ENCODE assay signal across 23 mouse cellular contexts in genomic region chr15:10720671-10721070, GRCm38 (mm10). TPM values are rescaled to one million over a fixed set of nuclear protein-coding genes. Genes with fewer than 3 reads are reported as not detected.
A peak's percentile ranks its signal among the peaks of the same experiment; 100 is the strongest.
DNase-seq lines count a peak whose midpoint lies in the region; ATAC-seq and TF ChIP-seq lines count a peak whose summit lies in the region.
"Had no signal": no experiment of that assay in that cellular context is flagged by ENCODE, and none has a peak within 500 bp of the region (broad histone marks: within the 10 kb centered on the region; RNA-seq: fewer than 3 reads in every experiment).

No protein-coding gene starts in this region.

- no peak for TF ChIP-seq CTCF in kidney, postnatal 0 days (IDR thresholded peaks at IDR 0.05; ENCODE audit: low read depth)
- TF ChIP-seq CTCF in midbrain, postnatal 0 days (IDR thresholded peaks at IDR 0.05), result no peak
- no peak for TF ChIP-seq CTCF in stomach, postnatal 0 days (IDR thresholded peaks at IDR 0.05; ENCODE audit: low read depth)

- DNase-seq in kidney, postnatal 0 days (ENCODE audit: low spot score), result no peak
- DNase-seq in kidney, adult 18-20 months, result no peak
- peak; percentile 69 for DNase-seq in midbrain, embryonic 11.5 days (ENCODE audit: low spot score, missing footprints)
- no peak for DNase-seq in midbrain, postnatal 0 days (ENCODE audit: low spot score)
- DNase-seq in stomach, postnatal 0 days (ENCODE audit: low spot score), result no peak
- no peak for DNase-seq in thymus, postnatal 10 days (ENCODE audit: low spot score in 2 of 2)
- DNase-seq: adrenal gland, adult 8-10 months; cerebellum, postnatal 10 days; gastrocnemius, postnatal 14 days; heart, postnatal 4 days; right cerebral cortex, postnatal 14 days; spleen, adult 18-20 months; thymus, postnatal 25 days had no signal

- 34% methylated on average over 8 of the region's 8 CpGs for WGBS in kidney, postnatal 0 days
- WGBS in midbrain, embryonic 11.5 days, result 82% methylated on average over 8 of the region's 8 CpGs
- WGBS in midbrain, postnatal 0 days, result 63% methylated on average over 8 of the region's 8 CpGs
- 53% methylated on average over 8 of the region's 8 CpGs for WGBS in embryonic facial prominence, embryonic 13.5 days
- WGBS in stomach, postnatal 0 days, result 55% methylated on average over 8 of the region's 8 CpGs

- H3K9ac ChIP-seq in kidney, postnatal 0 days (ENCODE audit: low read depth, low read length), result no peak overlapping the region
- no peak overlapping the region for H3K9ac ChIP-seq in midbrain, embryonic 11.5 days (ENCODE audit: low read length)
- H3K9ac ChIP-seq in midbrain, postnatal 0 days (replicated peaks; ENCODE audit: low read length, poor library complexity, severe bottlenecking), result no peak overlapping the region
- no peak overlapping the region for H3K9ac ChIP-seq in embryonic facial prominence, embryonic 13.5 days
- no peak overlapping the region for H3K9ac ChIP-seq in stomach, postnatal 0 days (ENCODE audit: low read length)
- H3K9ac ChIP-seq: forebrain, embryonic 13.5 days; heart, embryonic 15.5 days; limb, embryonic 12.5 days; liver, embryonic 14.5 days; midbrain, embryonic 12.5 days; neural tube, embryonic 13.5 days had no signal

- H3K27me3 ChIP-seq in kidney, postnatal 0 days (ENCODE audit: insufficient read depth, low read length), result no peaks in the 10 kb centered on the region
- H3K27me3 ChIP-seq in midbrain, embryonic 11.5 days (ENCODE audit: control insufficient read depth, insufficient read depth, low read length), result no peaks in the 10 kb centered on the region
- no peaks in the 10 kb centered on the region for H3K27me3 ChIP-seq in midbrain, postnatal 0 days (ENCODE audit: insufficient read depth, low read length)
- no peaks in the 10 kb centered on the region for H3K27me3 ChIP-seq in embryonic facial prominence, embryonic 13.5 days
- no peaks in the 10 kb centered on the region for H3K27me3 ChIP-seq in stomach, postnatal 0 days (ENCODE audit: control insufficient read depth, insufficient read depth, low read length)
- H3K27me3 ChIP-seq: limb, embryonic 12.5 days; midbrain, embryonic 12.5 days; neural tube, embryonic 13.5 days had no signal

- ATAC-seq in kidney, postnatal 0 days (replicated peaks; ENCODE audit: low FRiP score, low read depth), result no peak
- no peak for ATAC-seq in midbrain, embryonic 11.5 days (ENCODE audit: low FRiP score)
- ATAC-seq in midbrain, postnatal 0 days (ENCODE audit: low FRiP score), result no peak
- ATAC-seq in embryonic facial prominence, embryonic 13.5 days (ENCODE audit: insufficient number of reproducible peaks, insufficient read depth, low FRiP score, low TSS enrichment, low read depth), result no peak
- ATAC-seq in stomach, postnatal 0 days (ENCODE audit: low FRiP score, low TSS enrichment), result no peak
- ATAC-seq: forebrain, embryonic 13.5 days; hindbrain, embryonic 16.5 days; intestine, postnatal 0 days had no signal

- H3K9me3 ChIP-seq in kidney, postnatal 0 days (replicated peaks; ENCODE audit: low read length), result no peaks in the 10 kb centered on the region
- H3K9me3 ChIP-seq in midbrain, embryonic 11.5 days (ENCODE audit: control insufficient read depth, low read length), result no peaks in the 10 kb centered on the region; the same call in 1 of the 2 replicates
- no peaks in the 10 kb centered on the region for H3K9me3 ChIP-seq in midbrain, postnatal 0 days (ENCODE audit: low read length)
- H3K9me3 ChIP-seq in embryonic facial prominence, embryonic 13.5 days, result peaks cover 5% of the 10 kb centered on the region; the same call in 1 of the 2 replicates
- 0 out of 2 replicates have a peak, but pooled peaks cover 3% of the 10 kb centered on the region for H3K9me3 ChIP-seq in stomach, postnatal 0 days (ENCODE audit: control insufficient read depth, low read length)
- H3K9me3 ChIP-seq: forebrain, embryonic 13.5 days; heart, embryonic 15.5 days; midbrain, embryonic 12.5 days; neural tube, embryonic 13.5 days had no signal

- no peaks in the 10 kb centered on the region for H3K36me3 ChIP-seq in kidney, postnatal 0 days (ENCODE audit: insufficient read depth, low read length)
- no peaks in the 10 kb centered on the region for H3K36me3 ChIP-seq in midbrain, embryonic 11.5 days (ENCODE audit: control insufficient read depth, insufficient read depth, low read length)
- H3K36me3 ChIP-seq in midbrain, postnatal 0 days (ENCODE audit: insufficient read depth, low read length), result no peaks in the 10 kb centered on the region
- H3K36me3 ChIP-seq in embryonic facial prominence, embryonic 13.5 days, result peaks cover 6% of the 10 kb centered on the region; the same call in 1 of the 2 replicates
- no peaks in the 10 kb centered on the region for H3K36me3 ChIP-seq in stomach, postnatal 0 days (ENCODE audit: control insufficient read depth, insufficient read depth, low read length)
- H3K36me3 ChIP-seq: heart, embryonic 15.5 days; midbrain, embryonic 12.5 days; neural tube, embryonic 13.5 days had no signal

- H3K4me2 ChIP-seq in kidney, postnatal 0 days (ENCODE audit: low read length), result no peak overlapping the region
- no peak overlapping the region for H3K4me2 ChIP-seq in midbrain, embryonic 11.5 days
- H3K4me2 ChIP-seq in midbrain, postnatal 0 days (ENCODE audit: low read depth, low read length, poor library complexity, severe bottlenecking), result no peak overlapping the region
- no peak overlapping the region for H3K4me2 ChIP-seq in embryonic facial prominence, embryonic 13.5 days
- H3K4me2 ChIP-seq in stomach, postnatal 0 days (replicated peaks; ENCODE audit: low read depth), result no peak overlapping the region
- H3K4me2 ChIP-seq: forebrain, embryonic 13.5 days; heart, embryonic 15.5 days; limb, embryonic 12.5 days; midbrain, embryonic 12.5 days; neural tube, embryonic 13.5 days had no signal

- no peak for TF ChIP-seq EP300 in stomach, postnatal 0 days (optimal IDR thresholded peaks at IDR 0.05)

- H3K27ac ChIP-seq in kidney, postnatal 0 days, result peak overlapping the region; percentile 44; the same call in 1 of the 2 replicates
- H3K27ac ChIP-seq in midbrain, embryonic 11.5 days (ENCODE audit: low read depth, low read length), result no peak overlapping the region
- no peak overlapping the region for H3K27ac ChIP-seq in midbrain, postnatal 0 days (ENCODE audit: low read depth, low read length)
- H3K27ac ChIP-seq in embryonic facial prominence, embryonic 13.5 days, result peak overlapping the region; percentile 36
- peak overlapping the region; percentile 24; the same call in 1 of the 2 replicates for H3K27ac ChIP-seq in stomach, postnatal 0 days (replicated peaks)
- H3K27ac ChIP-seq: forebrain, embryonic 13.5 days; heart, embryonic 15.5 days; limb, embryonic 12.5 days; liver, embryonic 14.5 days; macrophage; midbrain, embryonic 12.5 days; neural tube, embryonic 13.5 days had no signal

- peaks cover 12% of the 10 kb centered on the region; the same call in 1 of the 2 replicates for H3K4me1 ChIP-seq in kidney, postnatal 0 days (replicated peaks; ENCODE audit: insufficient read depth, low read length)
- peaks cover 16% of the 10 kb centered on the region for H3K4me1 ChIP-seq in midbrain, embryonic 11.5 days (ENCODE audit: control insufficient read depth, insufficient read depth, low read length)
- peaks cover 5% of the 10 kb centered on the region; the same call in 1 of the 2 replicates for H3K4me1 ChIP-seq in midbrain, postnatal 0 days (ENCODE audit: insufficient read depth, low read length)
- H3K4me1 ChIP-seq in embryonic facial prominence, embryonic 13.5 days, result peaks cover 18% of the 10 kb centered on the region
- no peaks in the 10 kb centered on the region for H3K4me1 ChIP-seq in stomach, postnatal 0 days (replicated peaks; ENCODE audit: control insufficient read depth, insufficient read depth)

- no peak overlapping the region for H3K4me3 ChIP-seq in kidney, postnatal 0 days (replicated peaks; ENCODE audit: low read depth, low read length)
- no peak overlapping the region for H3K4me3 ChIP-seq in midbrain, embryonic 11.5 days (ENCODE audit: low read depth, low read length)
- no peak overlapping the region for H3K4me3 ChIP-seq in midbrain, postnatal 0 days (ENCODE audit: low read depth, low read length)
- no peak overlapping the region for H3K4me3 ChIP-seq in embryonic facial prominence, embryonic 13.5 days
- no peak overlapping the region for H3K4me3 ChIP-seq in stomach, postnatal 0 days (ENCODE audit: low read depth, low read length)
- H3K4me3 ChIP-seq: forebrain, embryonic 13.5 days; heart, embryonic 15.5 days; limb, embryonic 12.5 days; midbrain, embryonic 12.5 days; neural tube, embryonic 13.5 days had no signal

RNA-seq across cellular contexts. Expression of gene Rai14, which starts 6.2 kb away (rescaled TPM):
- polyA plus RNA-seq in kidney, postnatal 0 days (2015; fragmentation: Nextera tagmentation; extraction: Ambion mirVana), result 38.5 and 42.4 TPM in 2 replicates
- polyA plus RNA-seq in midbrain, embryonic 11.5 days (2014; fragmentation: Nextera tagmentation; extraction: Ambion mirVana), result 74.7 and 80.6 TPM in 2 replicates
- total RNA-seq in midbrain, postnatal 0 days (2014; rRNA removed), result 9.0 TPM in 2 replicates
- 2.7 and 4.3 TPM in 2 replicates for polyA plus RNA-seq in midbrain, postnatal 0 days (2015; fragmentation: Nextera tagmentation; extraction: Ambion mirVana)
- polyA plus RNA-seq in embryonic facial prominence, embryonic 13.5 days (2015; fragmentation: Nextera tagmentation; extraction: Ambion mirVana), result 78.9 and 87.3 TPM in 2 replicates
- 8.0 and 8.7 TPM in 2 replicates for polyA plus RNA-seq in stomach, postnatal 0 days (2015; fragmentation: Nextera tagmentation; extraction: Ambion mirVana)

Comparison
In these comparisons a context has a peak if more than half of its experiments do, and no peak if none do; other contexts are left out.
1. H3K27ac ChIP-seq: peak in kidney, postnatal 0 days (single experiment), embryonic facial prominence, embryonic 13.5 days (single experiment) and stomach, postnatal 0 days (single experiment); none in midbrain, embryonic 11.5 days (single experiment) and midbrain, postnatal 0 days (single experiment).